Mouse (Mus musculus) retina, postnatal 1 day (tissue): Measurements from ENCODE around the gene Vmn1r168.
"Not testable (repeated sequence)": the region's sequence is repeated elsewhere in the genome, so short reads cannot be mapped to it uniquely, and the experiment has no call there.

Source experiments
- DNase-seq: peaks from one replicate; pipeline ENCODE4 v3.0.0-alpha.2; 2012

The Vmn1r168 gene

DNA sequence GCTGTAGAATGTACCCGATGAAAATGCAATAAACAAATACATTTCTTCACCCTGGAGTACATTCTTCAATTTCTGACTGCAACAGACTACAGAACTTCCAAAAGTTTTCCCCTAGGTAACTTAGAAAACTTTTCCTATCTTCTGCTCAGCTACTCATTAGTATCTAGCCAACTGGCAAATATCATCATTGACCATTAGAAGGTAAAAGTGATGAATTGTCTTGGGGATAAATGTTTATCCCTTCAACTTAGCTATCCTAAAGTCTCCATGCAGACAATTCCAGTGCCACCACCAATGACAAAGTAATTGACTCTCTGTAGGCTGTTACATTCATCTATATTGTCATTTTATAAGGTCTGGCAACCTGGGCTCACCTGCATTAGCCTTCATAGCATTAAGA lies at the start of gene Vmn1r168:
Gene Vmn1r168, plus strand, starts transcription at position 301 of the 400 bp plus-strand sequence.
- not testable (repeated sequence) for DNase-seq

DNA sequence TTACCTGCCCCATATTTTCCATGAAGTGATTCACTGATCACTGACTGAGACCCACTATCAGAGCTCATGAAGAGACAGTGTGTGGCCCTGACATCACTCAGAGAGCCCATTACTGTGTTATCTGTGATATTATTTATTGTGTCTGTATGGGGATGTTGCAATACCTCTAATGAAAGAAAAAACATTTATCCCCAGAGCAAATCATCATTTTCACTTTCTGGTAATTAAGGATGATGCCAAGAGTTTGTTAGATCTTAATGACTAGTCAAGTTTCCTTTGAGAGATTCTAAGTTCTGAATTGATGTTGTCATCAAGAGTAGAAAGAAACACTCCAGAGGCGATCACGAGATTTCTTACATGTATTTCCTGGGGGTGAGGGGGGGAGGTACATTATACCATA lies 32.4 kb upstream of the Vmn1r168 start, which contains the start of gene Vmn1r167:
Gene Vmn1r167, minus strand, starts transcription at position 101 of the 400 bp plus-strand sequence.
- DNase-seq: not testable (repeated sequence)

DNA sequence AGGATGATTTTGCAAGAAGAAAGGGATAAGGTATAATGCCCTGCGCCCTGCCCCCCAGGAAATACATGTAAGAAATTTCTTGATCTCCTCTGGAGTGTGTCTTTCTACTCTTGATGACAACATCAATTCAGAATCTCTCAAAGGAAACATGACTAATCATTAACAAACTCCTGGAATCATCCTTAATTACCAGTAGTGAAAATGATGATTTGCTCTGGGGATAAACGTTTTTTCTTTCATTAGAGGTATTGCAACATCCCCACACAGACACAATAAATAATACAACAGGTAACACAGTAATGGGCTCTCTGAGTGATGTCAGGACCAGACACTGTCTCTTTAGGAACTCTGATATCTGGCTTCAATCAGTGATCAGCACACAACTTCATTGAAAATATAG lies 35.7 kb downstream of the Vmn1r168 start, which contains the start of gene Vmn1r169:
Gene Vmn1r169, plus strand, starts transcription at position 301 of the 400 bp plus-strand sequence.
- not testable (repeated sequence) for DNase-seq
